Mouse (Mus musculus) activated CD4-positive, CD25-positive, alpha-beta regulatory T cell, adult 4 months (primary cell): ENCODE results near the gene Rusc2. TPM values are rescaled to one million over a fixed set of nuclear protein-coding genes. Genes with fewer than 3 reads are reported as not detected.

Experiments
- ATAC-seq: one replicate; pipeline ENCODE4 v1.8.0; 2017
- polyA plus RNA-seq, 2 experiments: library from polyadenylated mRNA; unstranded; fragments of 100-300 nt; shearing (Covaris generic); gene quantifications; one replicate each; pipeline ENCODE4 v1.2.1; 2017

Gene Rusc2
- polyA plus RNA-seq, 2 experiments from 2014 or later: not detected

DNA sequence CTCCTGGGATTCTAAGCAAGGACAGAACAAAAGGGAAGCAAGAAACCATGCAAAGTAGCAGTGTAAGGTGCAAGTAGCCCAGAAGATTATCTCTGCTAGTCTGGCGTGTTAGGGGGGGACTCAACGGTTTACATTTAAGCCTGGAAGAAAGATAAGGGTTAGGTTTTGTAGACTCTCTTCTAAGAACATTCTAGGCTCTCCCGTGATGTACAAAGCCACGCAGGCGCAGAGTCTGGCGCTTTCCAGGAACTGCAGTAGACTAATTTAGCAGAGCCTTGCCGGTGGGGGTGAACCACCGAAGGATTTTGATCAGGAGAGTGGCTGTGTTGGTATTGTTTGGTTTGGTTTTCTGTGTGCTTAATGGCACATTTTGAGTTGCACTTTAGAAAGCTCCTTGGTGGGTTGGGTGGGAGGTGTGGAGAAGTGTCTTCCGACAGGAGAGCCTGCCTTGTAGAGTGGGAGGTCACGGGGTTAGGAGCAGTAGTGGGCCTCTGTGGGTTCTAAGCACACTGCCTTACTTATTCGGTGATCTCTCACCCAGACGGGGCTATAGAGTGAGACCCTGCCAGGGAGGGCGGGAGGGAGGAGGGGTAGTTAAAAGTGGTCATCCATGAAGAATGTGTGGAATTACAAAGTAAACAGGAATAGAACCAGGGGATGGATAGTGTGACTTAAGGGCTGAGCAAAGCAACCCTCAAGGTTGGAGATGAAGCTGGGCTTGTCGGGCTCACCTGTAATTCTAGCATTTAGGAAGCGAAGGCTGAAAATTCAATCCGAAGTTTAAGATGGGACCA is 35.7 kb downstream of the Rusc2 start:
- ATAC-seq: no peak

DNA sequence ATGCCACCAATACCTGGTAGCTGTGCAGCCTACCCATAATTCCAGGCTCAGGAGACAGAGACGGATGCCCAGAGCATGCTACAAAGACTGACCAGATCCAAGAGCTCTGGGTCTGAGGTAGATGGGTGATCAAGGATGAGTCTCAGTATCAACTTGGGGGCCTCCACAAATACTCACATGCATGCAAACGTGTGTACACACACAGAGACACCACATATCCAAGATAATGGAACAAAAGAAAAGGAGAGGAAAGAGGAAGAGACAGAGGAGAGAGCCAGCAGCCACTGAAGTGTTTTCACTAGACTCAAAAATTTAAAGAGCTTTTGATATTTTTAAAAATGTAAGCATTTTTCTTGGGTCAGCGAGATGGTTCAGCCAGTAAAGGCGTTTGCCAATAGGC is 36.7 kb downstream of the Rusc2 start:
- no peak for ATAC-seq

DNA sequence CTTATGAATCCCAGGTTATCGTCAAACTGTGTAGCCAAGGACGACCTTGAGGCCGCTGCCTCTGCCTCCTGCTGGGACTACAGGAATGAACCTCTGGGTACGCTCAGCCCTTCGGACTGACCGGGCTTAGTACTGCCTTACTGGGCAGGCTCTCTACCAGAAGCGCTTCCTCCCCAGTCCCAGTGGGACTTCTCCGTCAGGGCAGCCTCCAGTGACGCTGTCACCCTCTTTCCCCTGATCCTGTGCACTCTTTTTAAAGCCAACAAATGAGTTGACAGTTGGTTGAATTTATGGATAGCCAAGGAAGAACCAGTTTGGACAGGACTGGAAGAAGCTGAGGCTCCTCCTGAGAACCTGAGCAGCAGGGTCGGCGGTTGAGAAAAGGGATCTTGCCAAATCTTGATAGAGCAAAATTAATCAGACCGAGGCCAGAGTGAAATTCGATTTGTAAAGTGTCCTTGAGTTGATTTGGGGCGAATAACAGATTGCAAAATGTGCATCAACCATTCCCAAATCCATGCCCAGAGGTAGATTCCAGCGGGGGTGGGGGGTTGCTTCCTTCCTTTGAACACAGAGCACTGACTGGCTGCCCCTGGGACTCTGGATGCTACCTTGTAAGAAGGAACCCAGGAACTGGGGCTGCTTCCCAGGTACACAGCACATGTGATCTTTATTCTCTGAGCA is 37.3 kb downstream of the Rusc2 start:
- ATAC-seq: no peak

DNA sequence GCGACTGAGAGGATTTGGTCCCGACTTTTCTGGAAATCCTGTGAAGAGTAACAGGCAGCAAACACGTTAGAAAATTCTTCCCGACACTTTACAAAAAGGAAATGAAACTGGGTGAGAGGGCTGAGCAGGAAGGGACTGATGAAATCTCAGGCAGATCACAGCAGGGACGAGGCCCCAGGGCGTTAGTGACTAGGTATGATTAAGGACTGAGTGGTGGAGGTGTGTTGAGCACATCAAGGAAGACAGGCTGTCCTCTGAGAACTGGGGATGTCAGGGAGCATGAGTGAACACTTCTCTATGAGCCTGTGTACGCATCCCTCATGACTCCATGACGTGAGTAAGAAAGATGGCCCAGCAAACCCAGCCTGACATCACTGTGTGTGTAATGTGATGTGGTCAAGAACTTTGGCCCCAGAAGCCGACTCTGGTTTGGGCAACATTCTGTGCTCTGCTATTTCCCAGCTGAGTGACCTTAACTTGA is 38.1 kb downstream of the Rusc2 start:
- ATAC-seq: no peak

DNA sequence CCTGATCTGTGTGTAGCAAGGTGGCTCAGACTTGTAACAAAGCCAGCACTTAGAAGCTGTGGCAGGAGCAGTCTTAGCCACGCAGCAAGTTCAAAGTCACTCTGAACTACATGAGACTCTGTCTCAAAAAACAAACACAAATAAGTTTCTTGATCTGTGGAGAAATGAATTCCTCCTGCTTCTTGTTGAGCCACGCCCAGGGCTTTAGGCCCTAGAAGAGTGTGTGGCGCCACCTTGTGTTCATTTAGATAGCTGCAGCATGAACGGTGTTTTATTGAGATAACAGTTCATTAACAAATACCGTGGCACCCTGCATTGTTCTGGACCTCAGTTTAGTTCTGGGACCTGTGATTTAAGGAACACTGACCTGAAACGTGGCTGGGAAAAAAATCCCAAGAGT is 38.5 kb downstream of the Rusc2 start:
- no peak for ATAC-seq

DNA sequence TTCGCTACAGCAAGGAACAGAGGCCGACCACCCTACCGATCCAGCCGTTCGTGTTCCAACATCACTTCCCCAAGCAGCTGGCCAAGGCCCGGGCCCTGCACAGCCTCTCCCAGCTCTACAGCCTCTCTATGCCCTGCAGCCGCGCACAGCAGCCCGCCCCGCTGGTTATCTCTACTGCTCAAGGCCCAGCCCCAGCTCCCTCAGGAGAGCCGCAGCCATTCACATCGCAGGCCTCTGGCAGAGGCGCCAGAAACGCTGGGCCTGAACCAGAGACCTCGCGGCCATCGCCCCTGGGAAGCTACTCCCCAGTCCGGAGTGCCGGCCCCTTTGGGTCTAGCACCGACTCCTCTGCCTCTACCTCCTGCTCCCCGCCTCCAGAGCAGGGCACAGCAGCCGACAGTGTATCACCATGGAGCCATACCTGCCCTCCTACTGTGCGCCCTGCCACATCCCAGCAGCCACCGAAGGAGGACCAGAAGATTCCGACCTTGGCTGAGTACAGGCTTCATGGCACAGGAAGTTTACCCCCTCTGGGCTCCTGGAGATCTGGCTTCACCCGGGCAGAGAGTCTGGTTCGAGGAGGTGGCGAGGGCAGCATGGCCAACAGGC is 40.0 kb downstream of the Rusc2 start:
- ATAC-seq: no peak

DNA sequence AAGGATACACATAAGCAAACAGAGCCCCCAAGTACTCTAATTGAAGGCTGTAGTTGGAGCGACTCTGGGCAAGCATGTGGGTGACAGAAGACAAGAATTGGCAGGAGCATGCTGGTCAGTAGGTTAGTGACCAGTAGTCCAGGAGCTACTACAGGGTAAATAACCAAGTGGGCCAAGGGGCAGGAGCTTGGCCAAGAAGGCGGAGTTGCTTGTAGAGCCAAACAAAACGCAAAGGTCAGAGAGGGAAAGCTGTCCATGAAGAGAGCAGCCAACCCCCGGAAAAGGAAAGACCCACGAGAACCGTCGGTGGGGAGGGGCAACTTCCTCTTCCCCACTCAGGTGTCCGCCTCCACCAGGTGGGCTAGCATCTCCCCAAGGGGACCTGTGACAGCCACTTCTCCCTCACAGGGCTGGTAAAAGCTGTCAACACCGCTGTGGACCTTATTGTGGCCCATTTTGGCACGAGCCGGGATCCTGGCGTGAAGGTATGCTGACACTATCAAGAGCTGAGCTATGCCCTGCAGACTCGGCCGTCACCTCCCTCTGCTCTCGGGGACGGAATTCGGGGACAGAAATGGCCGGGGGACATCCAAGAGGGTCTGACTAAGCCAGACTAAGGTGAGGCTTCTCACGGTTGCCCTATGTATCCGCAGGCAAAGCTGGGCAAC is 41.6 kb downstream of the Rusc2 start:
- no peak for ATAC-seq

DNA sequence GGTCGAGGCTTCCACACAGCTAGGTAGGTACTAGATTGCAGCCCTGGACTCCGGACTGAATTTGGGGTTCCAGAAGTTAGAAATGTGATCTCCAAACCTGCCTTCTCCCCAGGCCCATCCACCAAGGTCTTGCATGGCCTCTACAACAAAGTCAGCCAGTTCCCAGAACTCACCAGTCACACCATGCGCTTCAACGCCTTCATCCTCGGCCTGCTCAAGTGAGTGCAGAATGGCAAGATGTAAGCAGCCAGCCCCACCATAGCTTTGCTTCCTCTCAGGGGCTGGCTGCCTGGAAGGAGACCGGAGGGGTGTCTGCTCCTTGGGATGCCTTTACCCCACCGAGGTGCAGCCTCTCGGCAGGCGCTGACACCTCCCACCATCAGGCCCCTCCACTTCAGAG is 42.3 kb downstream of the Rusc2 start:
- ATAC-seq: no peak

DNA sequence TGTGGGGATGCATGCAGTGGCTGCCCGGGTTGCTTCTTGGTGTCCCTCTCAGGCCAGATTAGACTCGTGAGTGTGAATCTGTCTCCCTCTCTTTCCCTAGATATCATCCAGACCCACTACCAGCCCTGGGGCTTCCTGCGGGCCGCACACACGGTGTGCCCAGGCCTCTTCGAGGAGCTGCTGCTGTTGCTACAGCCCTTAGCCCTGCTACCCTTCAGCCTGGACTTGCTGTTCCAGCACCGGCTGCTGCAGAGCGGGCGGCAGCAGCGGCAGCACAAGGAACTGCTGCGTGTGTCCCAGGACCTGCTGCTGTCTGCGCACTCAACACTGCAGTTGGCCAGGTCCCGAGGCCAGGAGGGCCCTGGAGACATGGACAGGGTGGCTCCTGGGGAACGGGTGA is 43.4 kb downstream of the Rusc2 start:
- ATAC-seq: no peak

DNA sequence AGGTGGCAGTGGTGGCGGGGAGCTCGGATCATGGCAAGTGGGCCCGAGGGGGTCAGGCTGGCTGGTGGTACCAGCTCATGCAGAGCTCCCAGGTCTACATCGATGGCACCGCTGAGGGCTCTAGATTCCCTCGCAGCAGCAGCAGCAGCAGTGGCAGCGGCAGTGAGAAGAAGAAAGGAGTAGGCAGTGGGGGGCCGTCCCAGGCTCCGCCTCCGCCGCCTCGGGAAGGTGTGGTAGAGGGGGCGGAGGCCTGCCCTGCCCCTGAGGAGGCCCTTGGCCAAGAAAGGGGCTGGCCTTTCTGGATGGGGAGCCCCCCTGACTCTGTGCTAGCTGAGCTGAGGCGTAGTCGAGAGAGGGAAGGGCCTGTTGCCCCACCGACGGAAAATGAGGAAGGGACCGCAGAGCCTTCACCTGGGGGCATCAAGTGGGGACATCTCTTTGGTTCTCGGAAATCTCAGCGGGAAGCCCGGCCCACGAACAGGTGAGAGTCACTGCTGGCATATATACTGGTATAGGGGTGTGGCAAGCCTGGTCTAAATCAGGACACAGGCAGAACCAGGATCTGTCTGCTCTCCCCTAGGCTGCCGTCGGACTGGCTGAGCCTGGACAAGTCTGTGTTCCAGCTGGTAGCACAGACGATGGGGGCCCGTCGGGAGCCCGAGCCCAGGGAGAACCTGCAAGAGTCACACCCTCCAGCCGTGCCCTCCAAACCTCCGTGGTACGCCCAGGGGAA is 44.0 kb downstream of the Rusc2 start:
- no peak for ATAC-seq

DNA sequence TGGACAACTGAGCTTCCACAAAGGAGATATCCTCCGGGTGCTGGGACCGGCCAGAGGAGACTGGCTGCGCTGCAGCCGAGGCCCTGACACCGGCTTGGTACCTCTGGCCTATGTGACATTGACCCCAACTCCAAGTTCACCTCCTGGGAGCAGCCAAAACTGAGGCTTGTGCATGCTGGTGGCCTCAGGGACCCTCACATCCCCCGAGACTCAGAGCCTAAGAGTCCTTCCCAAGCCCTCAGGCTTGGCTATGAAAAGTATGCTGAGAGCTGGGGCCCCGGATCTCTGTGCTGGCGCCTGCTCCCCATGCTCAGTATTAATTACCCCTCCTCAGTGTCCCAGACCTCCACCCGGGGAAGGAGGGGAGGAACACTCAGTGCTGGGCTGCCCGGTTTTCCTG is 44.7 kb downstream of the Rusc2 start:
- ATAC-seq: no peak

DNA sequence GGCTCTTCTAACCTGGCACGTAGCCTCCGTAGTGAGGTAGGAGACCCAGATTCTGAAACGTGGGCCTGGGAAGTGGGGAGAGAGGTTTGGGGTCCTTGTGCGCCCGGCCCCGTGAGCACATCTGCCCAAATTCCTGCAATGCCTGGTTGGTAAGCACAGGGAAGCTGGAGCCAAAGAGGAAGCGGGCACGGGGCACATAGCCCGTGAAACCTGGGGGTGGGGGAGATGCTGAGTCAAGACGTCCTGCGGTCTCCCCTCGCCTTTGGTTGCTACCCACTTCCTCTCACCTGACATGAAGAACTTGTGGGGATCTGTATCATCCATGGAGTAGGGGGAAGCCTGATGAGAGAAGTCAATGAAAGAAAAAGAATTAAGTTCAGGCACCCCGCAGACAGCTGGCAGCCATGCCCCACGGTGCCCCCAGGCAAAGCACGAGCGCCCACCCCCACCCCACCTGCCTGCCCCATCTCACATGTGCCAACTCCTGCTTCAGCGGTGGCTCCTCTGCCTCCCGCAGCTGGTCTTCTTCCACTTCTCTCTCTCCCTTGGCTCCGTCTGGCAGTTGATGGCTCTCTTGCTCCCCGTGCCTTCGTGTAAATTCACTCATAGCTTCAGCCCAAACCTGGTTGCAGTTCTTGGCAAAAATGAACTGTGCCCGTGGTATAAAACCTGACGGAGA is 45.9 kb downstream of the Rusc2 start:
- peak; percentile 84 for ATAC-seq

DNA sequence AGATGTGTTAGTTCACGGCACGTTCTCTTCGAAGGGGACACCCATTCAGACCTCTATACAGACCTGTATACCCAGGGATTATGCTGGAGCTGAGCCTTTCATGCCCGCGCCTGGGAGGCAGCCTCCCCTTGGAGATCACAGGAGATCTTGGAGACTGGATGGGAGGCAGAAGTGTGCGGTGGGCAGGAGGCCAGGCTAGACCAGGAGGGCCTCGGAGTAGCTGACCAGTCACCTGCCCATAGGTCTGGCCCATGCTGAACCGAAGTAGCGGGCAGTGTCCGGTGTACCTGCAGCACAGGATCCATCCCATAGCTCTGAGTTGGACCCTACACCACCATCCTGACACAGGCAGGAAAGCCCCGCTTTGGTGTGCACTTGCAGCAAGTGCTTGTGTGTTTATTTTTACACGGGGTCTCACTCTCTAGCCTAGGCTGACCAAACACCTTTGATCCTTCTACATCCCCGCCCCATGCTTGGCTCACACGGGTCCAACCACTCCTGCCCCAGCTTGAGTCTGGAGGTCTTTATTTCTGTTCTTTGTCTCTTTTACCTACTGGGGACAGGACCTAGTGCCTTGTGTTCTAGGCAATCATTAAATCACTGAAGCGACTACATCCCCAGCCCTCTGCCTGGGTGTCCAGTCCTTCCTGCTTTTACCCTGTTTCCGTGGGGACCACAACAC is 46.5 kb downstream of the Rusc2 start:
- ATAC-seq: no peak

DNA sequence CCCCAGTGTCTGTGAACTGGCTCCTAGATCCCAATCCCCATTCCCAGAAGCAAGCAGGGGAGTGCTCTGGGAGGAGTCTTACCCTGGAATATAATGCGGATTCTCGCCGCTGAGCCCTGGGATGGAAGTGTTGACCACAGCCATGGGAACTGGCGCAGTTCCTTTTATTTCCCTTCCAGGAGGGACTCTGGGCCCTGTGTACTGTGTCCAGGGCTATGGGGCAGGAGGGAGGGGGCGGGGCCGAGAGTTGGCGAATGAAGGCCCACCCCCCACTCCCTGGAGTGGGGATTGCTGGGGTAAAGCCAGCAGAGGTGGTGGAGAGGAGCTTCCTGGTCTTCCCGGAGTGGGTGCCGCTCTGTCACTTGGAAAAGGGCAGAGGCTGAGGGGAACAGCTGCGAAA is 47.2 kb downstream of the Rusc2 start, which contains the start of gene Fam166b:
Gene Fam166b (minus strand): TSS at position 189 of the 400 bp plus-strand sequence.
- no peak for ATAC-seq

DNA sequence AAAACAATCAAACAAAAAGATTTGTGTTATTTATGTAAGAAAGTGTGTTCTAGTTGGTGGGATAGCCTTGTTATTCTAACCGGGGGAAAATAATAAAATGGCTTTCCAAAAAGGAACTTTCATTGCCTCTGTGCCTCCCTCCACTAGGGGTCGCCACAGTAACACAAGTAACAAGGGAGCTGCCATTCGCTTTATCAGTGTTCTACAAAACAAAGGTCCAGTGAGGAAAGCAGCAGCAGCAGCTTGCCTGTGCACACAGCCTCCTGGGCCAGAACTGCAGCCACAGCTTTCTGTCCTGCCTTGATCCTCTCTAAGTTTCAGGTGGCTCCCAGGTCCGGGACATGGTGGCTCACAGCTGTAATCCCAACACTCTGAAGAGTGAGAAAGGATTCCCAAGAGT is 49.9 kb downstream of the Rusc2 start:
- peak; percentile 34 for ATAC-seq

DNA sequence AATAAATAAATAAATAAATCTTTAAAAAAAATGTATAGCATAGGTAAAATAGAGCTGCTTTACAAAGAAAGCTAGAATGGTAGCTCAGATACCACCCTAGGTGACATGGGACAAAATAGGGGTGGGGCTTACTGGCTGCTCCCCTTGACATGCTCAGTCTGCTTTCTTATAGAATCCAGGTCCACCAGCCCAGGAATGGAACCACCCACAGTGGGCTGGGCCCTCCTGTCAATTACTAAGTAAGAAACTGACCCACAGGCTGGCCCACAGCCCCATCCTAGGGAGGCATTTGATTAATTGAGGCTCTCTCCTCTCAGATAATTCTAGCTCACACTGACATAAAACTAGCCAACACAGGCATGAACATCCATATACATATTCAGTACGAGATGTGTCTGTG is 51.1 kb downstream of the Rusc2 start:
- no peak for ATAC-seq

DNA sequence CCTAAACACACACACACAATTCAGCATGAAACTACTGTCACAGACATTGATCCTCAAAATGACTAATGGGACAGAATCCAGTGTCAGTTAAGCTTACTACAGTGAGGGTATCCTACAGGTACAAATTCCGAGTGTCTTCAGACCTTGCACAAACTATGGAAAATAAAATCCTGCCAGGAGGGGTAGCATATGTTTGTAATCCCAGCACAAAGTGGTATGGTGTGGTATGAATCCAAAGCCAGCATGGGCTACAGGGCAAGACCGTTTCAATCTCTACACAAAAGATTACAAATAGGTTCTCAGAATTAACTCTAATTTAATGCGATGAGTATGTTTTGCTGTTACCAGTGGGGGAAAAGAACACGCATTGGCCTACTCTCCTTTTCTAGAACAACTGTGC is 59.9 kb downstream of the Rusc2 start, which contains the start of gene Tesk1:
Gene Tesk1 (plus strand): TSS at position 301 of the 400 bp plus-strand sequence.
- no peak for ATAC-seq

DNA sequence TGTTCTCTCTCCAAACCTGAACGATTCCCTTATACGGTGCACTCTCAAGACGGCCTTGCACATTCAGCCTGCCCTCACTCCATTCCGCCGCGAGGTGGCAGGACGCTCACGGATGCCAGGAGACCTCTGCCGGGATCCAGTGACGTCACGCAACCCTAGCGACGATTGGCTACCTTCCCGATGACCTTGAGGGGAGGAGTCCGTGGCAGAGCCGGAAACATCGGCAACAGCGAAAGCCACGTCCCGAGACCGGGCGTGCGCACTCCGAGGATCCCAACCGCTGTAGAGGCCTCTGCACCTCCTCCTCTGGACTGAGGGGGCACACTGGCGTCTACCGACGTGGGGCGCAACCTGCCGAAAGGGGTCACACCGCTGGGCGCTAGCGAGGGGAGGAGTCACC is 60.3 kb downstream of the Rusc2 start:
- ATAC-seq: peak; percentile 91

DNA sequence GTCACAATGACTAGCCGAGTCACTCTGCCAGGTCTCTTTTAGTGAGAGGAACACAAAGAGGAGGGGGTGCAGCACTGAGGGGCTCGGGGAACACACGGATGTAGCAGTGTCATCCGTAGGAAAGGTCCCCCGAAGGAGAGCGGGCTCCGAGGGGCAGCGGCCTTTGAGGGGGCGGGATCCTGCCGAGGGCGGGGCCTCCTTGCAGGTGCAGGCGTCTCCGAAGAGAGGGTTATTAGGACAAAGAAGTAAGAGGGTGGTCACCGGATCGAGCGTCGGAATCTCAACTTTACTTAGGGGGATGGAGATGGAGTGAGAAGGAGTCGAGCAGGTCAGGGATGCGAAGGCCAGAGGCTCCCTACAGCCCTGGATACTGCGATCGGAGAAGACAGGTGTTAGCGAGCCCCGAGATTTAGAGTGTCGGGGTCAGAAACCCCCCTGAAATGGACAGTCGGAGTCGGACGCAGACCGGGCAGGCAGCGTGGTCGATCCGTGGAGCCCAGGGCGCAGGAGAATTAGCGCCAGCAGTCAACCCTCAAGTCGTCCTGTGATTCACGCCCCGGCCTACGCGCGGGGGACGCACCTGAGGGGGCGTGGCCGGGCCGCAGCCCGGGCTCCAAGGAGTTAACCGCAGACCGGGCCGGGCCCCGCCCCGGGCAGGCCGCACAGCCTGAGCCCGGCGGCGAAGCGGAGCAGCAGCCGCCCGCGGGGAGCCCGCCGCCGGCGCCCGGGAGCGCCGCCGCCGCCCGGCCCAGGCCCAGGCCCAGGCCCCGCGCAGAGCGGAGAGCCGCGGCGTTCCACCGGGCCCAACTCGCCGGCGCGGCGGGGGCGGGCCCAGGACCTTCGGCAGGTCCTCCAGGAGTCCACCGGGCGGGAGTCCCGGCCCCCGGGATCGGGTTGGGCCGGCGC is 60.9 kb downstream of the Rusc2 start:
- ATAC-seq: peak; percentile 12

DNA sequence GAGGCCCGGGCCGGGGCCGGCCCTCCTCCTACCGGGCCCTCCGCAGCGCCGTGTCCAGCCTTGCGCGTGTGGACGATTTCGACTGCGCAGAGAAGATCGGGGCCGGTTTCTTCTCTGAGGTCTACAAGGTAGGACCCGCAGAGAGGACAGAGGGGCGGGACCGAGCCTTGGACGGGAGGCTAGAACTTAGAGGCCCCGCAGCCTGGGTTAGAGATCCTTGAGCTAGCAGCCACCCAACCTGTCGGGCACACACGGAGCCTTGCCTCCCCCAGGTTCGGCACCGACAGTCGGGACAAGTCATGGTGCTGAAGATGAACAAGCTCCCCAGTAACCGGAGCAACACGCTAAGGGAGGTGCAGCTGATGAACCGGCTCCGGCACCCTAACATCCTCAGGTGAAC is 61.7 kb downstream of the Rusc2 start:
- ATAC-seq: no peak
